ENCODE assay signal across 8 mouse cellular contexts in the genomic region with DNA sequence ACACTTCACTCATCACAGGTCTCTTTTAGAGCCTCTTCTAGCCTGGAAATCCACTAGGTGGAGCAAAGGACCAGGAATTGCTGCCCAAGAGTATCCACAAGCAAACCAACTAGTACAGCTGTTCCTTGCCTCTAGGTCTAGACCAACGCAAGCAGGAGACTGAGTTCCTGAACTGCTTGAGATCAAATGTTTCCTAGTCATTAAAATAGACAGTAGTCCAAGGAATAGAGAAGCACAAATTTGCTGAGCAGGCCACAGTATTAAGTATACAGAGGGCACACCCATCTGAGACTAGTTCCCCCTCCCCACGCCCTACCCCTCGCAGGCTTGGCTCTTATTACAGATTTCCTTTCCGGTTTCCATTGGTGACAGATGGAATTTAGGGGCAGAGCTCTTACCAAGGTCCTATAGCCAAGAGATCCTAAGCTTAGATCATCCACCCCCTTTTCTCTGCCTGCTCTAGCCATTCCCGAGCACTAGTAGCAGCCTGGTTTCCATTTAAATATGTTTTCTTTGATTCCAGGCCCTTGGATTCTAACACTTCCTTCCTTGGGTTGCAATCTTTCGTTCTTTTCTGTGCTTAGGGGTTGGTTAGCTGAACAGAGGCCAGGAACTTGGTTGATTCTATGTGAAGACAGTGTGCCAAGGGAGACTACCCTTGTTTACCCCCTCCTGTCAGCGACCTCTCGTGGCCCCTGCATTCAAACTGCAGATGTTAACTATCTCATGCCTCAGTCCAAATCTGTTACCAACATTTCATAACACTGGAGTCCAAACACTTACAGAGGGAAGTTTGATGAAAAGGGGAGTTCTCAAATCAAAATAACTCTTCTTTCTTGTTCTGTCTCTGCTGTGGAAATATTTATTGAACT. TPM values are rescaled to one million over a fixed set of nuclear protein-coding genes. Genes with fewer than 3 reads are reported as not detected.
DNase-seq lines count a peak whose midpoint lies in the region; ATAC-seq and TF ChIP-seq lines count a peak whose summit lies in the region.
"Had no signal": no experiment of that assay in that cellular context is flagged by ENCODE, and none has a peak within 500 bp of the region (broad histone marks: within the 10 kb centered on the region; RNA-seq: fewer than 3 reads in every experiment).

No protein-coding gene starts in this region.

- no peak for TF ChIP-seq POLR2A in bone marrow, adult 2 months (IDR thresholded peaks at IDR 0.05; ENCODE audit: borderline replicate concordance, control insufficient read depth, low read depth, low read length)
- TF ChIP-seq POLR2A in embryonic fibroblast, embryonic 13.5 days (IDR thresholded peaks at IDR 0.05; ENCODE audit: low read depth, low read length), result no peak

- H3K4me1 ChIP-seq in bone marrow, adult 2 months (ENCODE audit: control insufficient read depth, insufficient read depth, low read length), result no peaks in the 10 kb centered on the region; the same call in 1 of the 2 replicates
- H3K4me1 ChIP-seq in embryonic fibroblast, embryonic 13.5 days (ENCODE audit: control insufficient read depth, insufficient read depth, low read length), result 0 out of 2 replicates have a peak, but pooled peaks cover 4% of the 10 kb centered on the region
- H3K4me1 ChIP-seq in forebrain, embryonic 12.5 days, result no peaks in the 10 kb centered on the region
- H3K4me1 ChIP-seq: liver, embryonic 15.5 days had no signal

- no peaks in the 10 kb centered on the region for H3K9me3 ChIP-seq in forebrain, embryonic 12.5 days
- H3K9me3 ChIP-seq: liver, embryonic 15.5 days had no signal

- H3K4me2 ChIP-seq in forebrain, embryonic 12.5 days, result no peak overlapping the region
- H3K4me2 ChIP-seq: liver, embryonic 15.5 days had no signal

- no peak overlapping the region for H3K27ac ChIP-seq in bone marrow, adult 2 months (ENCODE audit: control insufficient read depth, insufficient read depth, low read depth, low read length, poor library complexity)
- peak overlapping the region; percentile 14; the same call in 1 of the 2 replicates for H3K27ac ChIP-seq in embryonic fibroblast, embryonic 13.5 days (ENCODE audit: insufficient read depth, low read length)
- no peak overlapping the region for H3K27ac ChIP-seq in forebrain, embryonic 12.5 days
- H3K27ac ChIP-seq: liver, embryonic 15.5 days had no signal

- H3K27me3 ChIP-seq in forebrain, embryonic 12.5 days, result no peaks in the 10 kb centered on the region
- H3K27me3 ChIP-seq: liver, embryonic 15.5 days had no signal

- peak; percentile 42 for DNase-seq in left cerebral cortex, adult 11 months (ENCODE audit: low spot score)
- no peak for DNase-seq in left cerebral cortex, adult 8-10 months (ENCODE audit: low spot score in 2 of 2)
- peak; percentile 48 for DNase-seq in kidney, postnatal 10 days

- peak; percentile 15; the same call in 1 of the 2 replicates for TF ChIP-seq CTCF in bone marrow, adult 2 months (IDR thresholded peaks at IDR 0.05; ENCODE audit: control insufficient read depth, insufficient read depth, low read length)
- no peak for TF ChIP-seq CTCF in embryonic fibroblast, embryonic 13.5 days (IDR thresholded peaks at IDR 0.05; ENCODE audit: borderline replicate concordance, insufficient read depth, low read length)

- H3K36me3 ChIP-seq in forebrain, embryonic 12.5 days (replicated peaks), result no peaks in the 10 kb centered on the region
- H3K36me3 ChIP-seq: liver, embryonic 15.5 days had no signal

- H3K4me3 ChIP-seq in bone marrow, adult 2 months (replicated peaks; ENCODE audit: control insufficient read depth, low read depth, low read length), result no peak overlapping the region
- no peak overlapping the region for H3K4me3 ChIP-seq in embryonic fibroblast, embryonic 13.5 days (ENCODE audit: insufficient read depth, low read length)
- no peak overlapping the region for H3K4me3 ChIP-seq in forebrain, embryonic 12.5 days (replicated peaks)
- H3K4me3 ChIP-seq: liver, embryonic 15.5 days had no signal

- no peak overlapping the region for H3K9ac ChIP-seq in forebrain, embryonic 12.5 days
- H3K9ac ChIP-seq: liver, embryonic 15.5 days had no signal

- WGBS in bone marrow, adult 2 months, result 58% methylated on average over 8 of the region's 8 CpGs
- WGBS in forebrain, embryonic 12.5 days, result 68% methylated on average over 8 of the region's 8 CpGs

- ATAC-seq in megakaryocyte progenitor cell, adult 5-6 weeks (replicated peaks; ENCODE audit: poor library complexity), result 0 out of 2 replicates have a peak, but pooled peaks have one; percentile 48
- no peak for ATAC-seq in forebrain, embryonic 12.5 days (ENCODE audit: low FRiP score)

RNA-seq across cellular contexts. Expression of gene Fam72a, which starts 21.0 kb away (rescaled TPM):
- 1 to 10 TPM; 1.1 to 1.5 (median 1.3) TPM for total RNA-seq in left cerebral cortex, adult 8-10 months (2022)
- 2.4 and 5.5 TPM in 2 replicates for polyA plus RNA-seq in bone marrow, adult 2 months (2011; ENCODE audit: insufficient read depth, insufficient read length, low replicate concordance, missing spikeins)
- polyA plus RNA-seq in embryonic fibroblast, embryonic 13.5 days (2011; ENCODE audit: insufficient read length, low read depth, missing spikeins), result 1.8 and 2.3 TPM in 2 replicates
- 9.8 and 11.4 TPM in 2 replicates for total RNA-seq in megakaryocyte progenitor cell, adult 5-6 weeks (2015)
- 3.4 and 5.2 TPM in 2 replicates for total RNA-seq in megakaryocyte progenitor cell, adult 5-6 weeks (2017)
- 5.3 and 5.5 TPM in 2 replicates for polyA plus RNA-seq in forebrain, embryonic 12.5 days (2016; fragmentation: Nextera tagmentation; extraction: Ambion mirVana)

RNA-seq across cellular contexts. Expression of gene Srgap2, which starts 21.6 kb away (rescaled TPM):
- total RNA-seq in left cerebral cortex, adult 8-10 months (2022), result 10 to 100 TPM; 70.7 to 81.5 (median 76.7) TPM
- 15.8 and 27.2 TPM in 2 replicates for polyA plus RNA-seq in bone marrow, adult 2 months (2011; ENCODE audit: insufficient read depth, insufficient read length, low replicate concordance, missing spikeins)
- polyA plus RNA-seq in embryonic fibroblast, embryonic 13.5 days (2011; ENCODE audit: insufficient read length, low read depth, missing spikeins), result 52.8 and 66.6 TPM in 2 replicates
- total RNA-seq in megakaryocyte progenitor cell, adult 5-6 weeks (2015), result 32.5 and 40.9 TPM in 2 replicates
- total RNA-seq in megakaryocyte progenitor cell, adult 5-6 weeks (2017), result 12.0 and 14.8 TPM in 2 replicates
- polyA plus RNA-seq in forebrain, embryonic 12.5 days (2016; fragmentation: Nextera tagmentation; extraction: Ambion mirVana), result 17.1 and 22.9 TPM in 2 replicates

RNA-seq across cellular contexts. Expression of gene Avpr1b, which starts 50.3 kb away (rescaled TPM):
- total RNA-seq in left cerebral cortex, adult 8-10 months (2022), result not detected
- not detected in 2 replicates for polyA plus RNA-seq in bone marrow, adult 2 months (2011; ENCODE audit: insufficient read depth, insufficient read length, low replicate concordance, missing spikeins)
- not detected in 2 replicates for polyA plus RNA-seq in embryonic fibroblast, embryonic 13.5 days (2011; ENCODE audit: insufficient read length, low read depth, missing spikeins)
- not detected in 2 replicates for total RNA-seq in megakaryocyte progenitor cell, adult 5-6 weeks (2015)
- not detected in 2 replicates for total RNA-seq in megakaryocyte progenitor cell, adult 5-6 weeks (2017)
- not detected in 2 replicates for polyA plus RNA-seq in forebrain, embryonic 12.5 days (2016; fragmentation: Nextera tagmentation; extraction: Ambion mirVana)
- polyA plus RNA-seq: liver, embryonic 15.5 days had no signal

Comparison
In these comparisons a context has a peak if more than half of its experiments do, and no peak if none do; other contexts are left out.
1. DNase-seq: peak in left cerebral cortex, adult 11 months (single experiment) and kidney, postnatal 10 days (single experiment); none in left cerebral cortex, adult 8-10 months (0 of 2).